Mouse (Mus musculus): ENCODE results near the gene Fyn.
A peak's percentile ranks its signal among the peaks of the same experiment; 100 is the strongest.

Gene Fyn

GRCm38 (mm10) chr10:39377219-39377618 lies 8.6 kb downstream of the Fyn start:
- peak; percentile 8; the same call in 1 of the 2 replicates for ATAC-seq (ENCODE audit: insufficient number of reproducible peaks, low FRiP score, low TSS enrichment)

- no peak for ATAC-seq (ENCODE audit: insufficient number of reproducible peaks, low FRiP score, low TSS enrichment)
Measured at GRCm38 (mm10) chr10:39378025-39378603, 9.5 kb downstream of the Fyn start.

GRCm38 (mm10) chr10:39379287-39379686 lies 10.6 kb downstream of the Fyn start:
- no peak for ATAC-seq (ENCODE audit: insufficient number of reproducible peaks, low FRiP score, low TSS enrichment)

- ATAC-seq (ENCODE audit: insufficient number of reproducible peaks, low FRiP score, low TSS enrichment) = no peak
Measured at GRCm38 (mm10) chr10:39379721-39380370, 11.2 kb downstream of the Fyn start.

GRCm38 (mm10) chr10:39385259-39385658 lies 16.6 kb downstream of the Fyn start:
- ATAC-seq (ENCODE audit: insufficient number of reproducible peaks, low FRiP score, low TSS enrichment) = no peak

GRCm38 (mm10) chr10:39386203-39386602 lies 17.5 kb downstream of the Fyn start:
- no peak for ATAC-seq (ENCODE audit: insufficient number of reproducible peaks, low FRiP score, low TSS enrichment)

GRCm38 (mm10) chr10:39387024-39387423 lies 18.4 kb downstream of the Fyn start:
- no peak for ATAC-seq (ENCODE audit: insufficient number of reproducible peaks, low FRiP score, low TSS enrichment)

GRCm38 (mm10) chr10:39387556-39387955 lies 18.9 kb downstream of the Fyn start:
- ATAC-seq (ENCODE audit: insufficient number of reproducible peaks, low FRiP score, low TSS enrichment) = no peak

GRCm38 (mm10) chr10:39388144-39388543 lies 19.5 kb downstream of the Fyn start:
- no peak for ATAC-seq (ENCODE audit: insufficient number of reproducible peaks, low FRiP score, low TSS enrichment)

- no peak for ATAC-seq (ENCODE audit: insufficient number of reproducible peaks, low FRiP score, low TSS enrichment)
Measured at GRCm38 (mm10) chr10:39389451-39389891, 20.8 kb downstream of the Fyn start.

- ATAC-seq (ENCODE audit: insufficient number of reproducible peaks, low FRiP score, low TSS enrichment) = no peak
Measured at GRCm38 (mm10) chr10:39390541-39390940, 21.9 kb downstream of the Fyn start.

GRCm38 (mm10) chr10:39392900-39393483 lies 24.3 kb downstream of the Fyn start:
- ATAC-seq (ENCODE audit: insufficient number of reproducible peaks, low FRiP score, low TSS enrichment) = no peak

- ATAC-seq (ENCODE audit: insufficient number of reproducible peaks, low FRiP score, low TSS enrichment) = no peak
Measured at GRCm38 (mm10) chr10:39395544-39395943, 26.9 kb downstream of the Fyn start.

- ATAC-seq (ENCODE audit: insufficient number of reproducible peaks, low FRiP score, low TSS enrichment) = no peak
Measured at GRCm38 (mm10) chr10:39398924-39399323, 30.3 kb downstream of the Fyn start.

- no peak for ATAC-seq (ENCODE audit: insufficient number of reproducible peaks, low FRiP score, low TSS enrichment)
Measured at GRCm38 (mm10) chr10:39400155-39400554, 31.5 kb downstream of the Fyn start.

- ATAC-seq (ENCODE audit: insufficient number of reproducible peaks, low FRiP score, low TSS enrichment) = no peak
Measured at GRCm38 (mm10) chr10:39402487-39402886, 33.8 kb downstream of the Fyn start.

GRCm38 (mm10) chr10:39403706-39404105 lies 35.1 kb downstream of the Fyn start:
- ATAC-seq (ENCODE audit: insufficient number of reproducible peaks, low FRiP score, low TSS enrichment) = peak; percentile 54; the same call in 1 of the 2 replicates

GRCm38 (mm10) chr10:39404175-39404574 lies 35.5 kb downstream of the Fyn start:
- ATAC-seq (ENCODE audit: insufficient number of reproducible peaks, low FRiP score, low TSS enrichment) = peak; percentile 51; the same call in 1 of the 2 replicates

GRCm38 (mm10) chr10:39405982-39406797 lies 37.5 kb downstream of the Fyn start:
- peak; percentile 33 for ATAC-seq (ENCODE audit: insufficient number of reproducible peaks, low FRiP score, low TSS enrichment)

- no peak for ATAC-seq (ENCODE audit: insufficient number of reproducible peaks, low FRiP score, low TSS enrichment)
Measured at GRCm38 (mm10) chr10:39406798-39407189, 38.1 kb downstream of the Fyn start.

- no peak for ATAC-seq (ENCODE audit: insufficient number of reproducible peaks, low FRiP score, low TSS enrichment)
Measured at GRCm38 (mm10) chr10:39407553-39407952, 38.9 kb downstream of the Fyn start.
